Mouse (Mus musculus): ENCODE data around the gene Morc1. TPM values are rescaled to one million over a fixed set of nuclear protein-coding genes. Genes with fewer than 3 reads are reported as not detected.

Gene Morc1
- polyA plus RNA-seq, 1 experiment from 2014 or later, result not detected

GRCm38 (mm10) chr16:48671696-48672095 lies 240.7 kb downstream of the Morc1 start:
- no peak overlapping the region for H3K27ac ChIP-seq
- ATAC-seq, result no peak
- no peak overlapping the region for H3K4me3 ChIP-seq (replicated peaks)
- no peaks in the 10 kb centered on the region for H3K9me3 ChIP-seq
- WGBS, result 80% methylated on average over 5 of the region's 5 CpGs
- no peak overlapping the region for H3K4me2 ChIP-seq (replicated peaks)
- no peaks in the 10 kb centered on the region for H3K36me3 ChIP-seq
- H3K4me1 ChIP-seq (replicated peaks), result no peaks in the 10 kb centered on the region
- H3K27me3 ChIP-seq, result no peaks in the 10 kb centered on the region
- H3K9ac ChIP-seq (replicated peaks), result no peak overlapping the region

- Histone ChIP-seq H3K9ac (replicated peaks) (no peak overlapping the region), H3K4me1 (replicated peaks) (no peaks in the 10 kb centered on the region), H3K27ac (no peak overlapping the region), H3K4me3 (replicated peaks) (no peak overlapping the region), H3K36me3 (no peaks in the 10 kb centered on the region), H3K4me2 (replicated peaks) (no peak overlapping the region), H3K9me3 (no peaks in the 10 kb centered on the region), H3K27me3 (no peaks in the 10 kb centered on the region)
- ATAC-seq, result no peak
- 82% methylated on average over 3 of the region's 3 CpGs for WGBS
Measured at GRCm38 (mm10) chr16:48672664-48673063, 241.6 kb downstream of the Morc1 start.

DNA sequence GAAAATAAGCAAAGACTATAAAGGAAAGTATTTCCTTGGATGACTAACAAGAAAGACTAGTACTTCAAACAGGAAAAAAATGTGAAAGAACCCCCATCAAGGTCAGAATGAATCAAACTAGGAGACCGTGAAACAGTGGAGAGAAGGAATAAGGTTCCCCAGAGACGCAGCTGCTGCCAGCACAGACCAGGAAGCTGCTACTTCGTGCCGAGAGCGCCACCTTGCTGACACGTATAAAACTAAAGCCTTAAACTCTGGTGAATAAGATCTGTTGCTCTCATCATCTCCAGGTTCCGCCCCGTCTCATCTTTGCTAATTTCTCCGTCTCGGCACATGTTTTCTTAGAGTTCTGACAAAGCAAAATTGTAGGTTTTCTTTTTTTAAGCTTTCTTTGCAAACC lies 244.6 kb downstream of the Morc1 start:
- 19% methylated on average over 10 of the region's 10 CpGs for WGBS
- no peaks in the 10 kb centered on the region for H3K36me3 ChIP-seq
- no peak overlapping the region for H3K4me2 ChIP-seq (replicated peaks)
- H3K9me3 ChIP-seq, result no peaks in the 10 kb centered on the region
- ATAC-seq, result peak; percentile 86
- no peaks in the 10 kb centered on the region for H3K27me3 ChIP-seq
- no peak overlapping the region for H3K27ac ChIP-seq
- H3K9ac ChIP-seq (replicated peaks), result no peak overlapping the region
- H3K4me3 ChIP-seq (replicated peaks), result no peak overlapping the region
- no peaks in the 10 kb centered on the region for H3K4me1 ChIP-seq (replicated peaks)

DNA sequence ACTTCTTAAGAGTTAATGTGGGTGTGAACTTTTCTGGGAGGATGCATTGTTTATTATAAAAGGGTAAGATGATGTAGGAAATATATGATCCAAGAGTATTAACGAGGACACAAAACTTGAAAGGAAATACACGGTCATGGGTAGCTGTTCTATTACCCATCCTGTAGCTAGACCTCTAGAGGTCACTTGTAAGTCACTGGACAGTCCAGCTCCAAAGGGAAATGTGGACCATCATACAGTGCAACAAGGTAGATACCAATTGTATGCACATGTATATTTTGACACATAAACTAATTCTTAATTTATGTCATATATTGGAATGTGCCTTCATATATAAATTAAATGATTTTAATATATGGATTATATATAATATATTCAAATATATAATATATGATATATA lies 245.2 kb downstream of the Morc1 start:
- Histone ChIP-seq H3K4me3 (replicated peaks) (no peak overlapping the region), H3K36me3 (no peaks in the 10 kb centered on the region), H3K9me3 (no peaks in the 10 kb centered on the region), H3K27ac (no peak overlapping the region), H3K9ac (replicated peaks) (no peak overlapping the region), H3K27me3 (no peaks in the 10 kb centered on the region), H3K4me2 (replicated peaks) (no peak overlapping the region), H3K4me1 (replicated peaks) (no peaks in the 10 kb centered on the region)
- no peak for ATAC-seq
- 83% methylated on average over 2 of the region's 2 CpGs for WGBS

DNA sequence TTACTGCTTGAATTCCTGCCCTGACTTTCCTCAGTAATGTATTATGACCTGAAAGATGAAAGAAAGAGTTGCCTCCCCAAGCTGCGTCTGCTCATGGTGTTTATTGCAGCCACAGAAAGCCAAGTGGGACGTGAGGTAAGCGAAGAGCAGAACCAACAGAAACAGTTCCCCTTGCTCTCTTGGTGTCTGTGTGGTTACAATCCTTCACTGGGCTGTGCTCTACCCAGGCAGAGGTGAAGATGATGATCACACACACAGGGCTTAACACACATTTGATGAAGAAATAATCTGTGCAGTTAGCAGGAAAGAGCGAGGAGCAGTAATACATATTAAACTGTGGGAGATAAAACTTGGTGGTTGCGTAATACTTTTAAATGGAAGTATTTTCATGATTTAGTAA lies 246.3 kb downstream of the Morc1 start:
- no peak for ATAC-seq
- H3K4me3 ChIP-seq (replicated peaks), result no peak overlapping the region
- H3K4me1 ChIP-seq (replicated peaks), result no peaks in the 10 kb centered on the region
- H3K9me3 ChIP-seq, result no peaks in the 10 kb centered on the region
- no peaks in the 10 kb centered on the region for H3K36me3 ChIP-seq
- no peaks in the 10 kb centered on the region for H3K27me3 ChIP-seq
- WGBS, result 89% methylated on average over 5 of the region's 5 CpGs
- no peak overlapping the region for H3K9ac ChIP-seq (replicated peaks)
- no peak overlapping the region for H3K27ac ChIP-seq
- H3K4me2 ChIP-seq (replicated peaks), result no peak overlapping the region

DNA sequence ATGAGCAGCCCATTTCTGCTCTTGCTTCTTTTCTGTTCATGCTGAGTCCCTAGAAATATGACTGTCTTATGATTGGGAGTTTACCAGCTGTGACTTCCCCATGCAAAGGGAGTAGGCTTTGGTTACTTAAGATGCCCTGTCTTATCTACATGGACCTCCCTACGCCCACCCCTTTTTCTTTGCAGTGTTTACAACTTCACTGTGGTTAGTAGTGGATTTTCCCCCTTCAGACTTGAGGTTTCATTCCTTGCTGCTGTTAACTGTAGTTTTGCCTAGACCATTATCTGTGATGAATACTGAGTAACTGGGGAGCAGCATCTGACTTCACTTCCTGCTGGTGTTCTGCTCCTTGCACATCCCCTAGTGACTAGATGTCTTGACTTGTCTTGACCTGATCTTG lies 247.0 kb downstream of the Morc1 start:
- H3K4me2 ChIP-seq (replicated peaks), result no peak overlapping the region
- no peaks in the 10 kb centered on the region for H3K9me3 ChIP-seq
- no peaks in the 10 kb centered on the region for H3K27me3 ChIP-seq
- H3K36me3 ChIP-seq, result no peaks in the 10 kb centered on the region
- no peak overlapping the region for H3K4me3 ChIP-seq (replicated peaks)
- no peaks in the 10 kb centered on the region for H3K4me1 ChIP-seq (replicated peaks)
- H3K9ac ChIP-seq (replicated peaks), result no peak overlapping the region
- no peak for ATAC-seq
- WGBS, result 92% methylated on average over 1 of the region's 1 CpGs
- H3K27ac ChIP-seq, result no peak overlapping the region

Other genes starting within 250 kb of the Morc1 start
- not detected in 2 replicates for gene Dppa4, start 147.5 kb upstream of the Morc1 start, polyA plus RNA-seq (2015; fragmentation: Nextera tagmentation; extraction: Ambion mirVana)
- gene Dppa2, start 127.3 kb upstream of the Morc1 start, polyA plus RNA-seq (2015; fragmentation: Nextera tagmentation; extraction: Ambion mirVana), result not detected in 2 replicates
- not detected in 2 replicates for gene Gm5485, start 18.8 kb upstream of the Morc1 start, polyA plus RNA-seq (2015; fragmentation: Nextera tagmentation; extraction: Ambion mirVana)